Mouse (Mus musculus): ENCODE data around the gene Gabbr2.

Gene Gabbr2

DNA sequence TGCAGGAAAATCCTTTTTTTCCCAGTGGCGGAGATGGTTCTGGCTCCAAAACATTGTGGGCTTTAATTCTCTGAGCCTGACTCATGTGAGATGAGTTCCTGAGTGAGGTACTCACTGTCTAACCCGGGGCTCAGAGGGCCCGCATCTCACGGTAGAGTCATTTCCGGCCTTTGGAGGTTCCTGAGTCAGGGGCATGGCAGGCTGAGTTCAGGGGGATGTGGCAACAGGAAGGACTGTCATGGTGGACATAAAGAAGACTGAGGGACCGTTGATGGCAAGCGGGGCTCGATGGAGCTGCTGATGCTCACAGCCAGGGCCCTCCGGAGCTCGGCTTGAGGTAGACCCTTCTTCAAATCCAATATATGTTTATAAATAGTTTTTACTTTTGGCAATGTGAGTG lies 288.5 kb downstream of the Gabbr2 start:
- no peak for DNase-seq

DNA sequence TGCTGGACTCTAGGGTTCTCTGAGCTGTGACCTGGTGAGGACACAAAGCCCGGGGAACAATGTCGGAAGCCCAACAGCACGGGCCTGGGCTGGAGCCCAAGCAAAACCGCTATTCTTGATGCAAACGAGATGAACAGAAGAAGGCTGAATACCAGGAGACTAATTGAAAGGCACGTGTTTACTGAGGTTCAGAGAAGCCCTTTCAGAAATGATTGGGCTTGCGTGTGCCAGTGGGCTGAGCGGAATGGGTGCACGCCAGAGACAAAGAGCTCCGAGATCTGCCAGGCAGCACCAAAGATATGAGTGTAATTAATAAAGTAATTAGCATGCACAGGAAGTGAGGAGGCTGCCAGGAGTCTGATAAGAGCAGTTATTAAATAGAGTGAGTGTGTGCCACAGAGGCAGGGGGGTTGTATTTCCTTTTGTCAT lies 291.4 kb downstream of the Gabbr2 start:
- no peak for DNase-seq

DNA sequence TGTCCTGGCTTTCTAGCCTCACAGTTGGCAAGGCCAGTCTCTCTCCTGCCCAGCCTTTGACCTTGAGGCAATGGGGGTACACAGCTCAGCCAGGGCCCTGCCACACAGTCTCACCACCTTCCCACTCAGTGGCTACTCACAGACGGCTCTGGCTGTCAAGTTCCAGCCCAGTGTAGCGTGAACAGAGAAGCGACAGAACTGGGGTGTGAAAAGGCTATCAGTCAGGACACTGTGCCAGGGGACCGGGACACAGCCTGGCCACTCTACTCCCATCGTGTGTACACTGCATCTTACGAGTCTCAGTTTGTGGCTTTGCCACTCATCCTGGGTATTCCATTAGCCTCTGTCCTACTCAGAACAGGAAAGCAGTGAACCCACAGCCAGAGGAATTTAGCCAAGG lies 295.2 kb downstream of the Gabbr2 start:
- no peak for DNase-seq

GRCm38 (mm10) chr4:46690565-46690964 lies 301.1 kb downstream of the Gabbr2 start:
- DNase-seq = no peak

DNA sequence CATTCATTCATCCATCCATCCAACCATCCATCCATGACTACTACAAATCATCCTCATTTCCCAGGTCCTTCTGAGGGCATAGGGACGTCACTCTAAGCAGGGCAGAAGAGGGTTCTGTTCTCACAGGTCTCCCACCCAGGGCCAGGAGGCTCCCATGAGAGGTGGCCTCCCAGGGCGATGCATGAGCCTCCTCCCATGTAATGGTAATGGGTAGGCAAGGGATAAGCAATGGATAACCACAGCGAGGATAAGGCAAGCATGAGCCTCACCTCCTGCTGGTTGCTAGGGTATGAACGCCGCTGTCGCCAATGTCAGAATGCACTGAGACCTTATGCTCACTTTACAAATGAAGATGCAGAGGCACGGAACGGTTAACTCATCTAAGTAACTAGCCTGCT lies 301.7 kb downstream of the Gabbr2 start:
- DNase-seq = no peak

- peak; percentile 64 to 84 for DNase-seq
These were observed 302.2 kb downstream of the Gabbr2 start for GRCm38 (mm10) chr4:46689397-46690022.

DNA sequence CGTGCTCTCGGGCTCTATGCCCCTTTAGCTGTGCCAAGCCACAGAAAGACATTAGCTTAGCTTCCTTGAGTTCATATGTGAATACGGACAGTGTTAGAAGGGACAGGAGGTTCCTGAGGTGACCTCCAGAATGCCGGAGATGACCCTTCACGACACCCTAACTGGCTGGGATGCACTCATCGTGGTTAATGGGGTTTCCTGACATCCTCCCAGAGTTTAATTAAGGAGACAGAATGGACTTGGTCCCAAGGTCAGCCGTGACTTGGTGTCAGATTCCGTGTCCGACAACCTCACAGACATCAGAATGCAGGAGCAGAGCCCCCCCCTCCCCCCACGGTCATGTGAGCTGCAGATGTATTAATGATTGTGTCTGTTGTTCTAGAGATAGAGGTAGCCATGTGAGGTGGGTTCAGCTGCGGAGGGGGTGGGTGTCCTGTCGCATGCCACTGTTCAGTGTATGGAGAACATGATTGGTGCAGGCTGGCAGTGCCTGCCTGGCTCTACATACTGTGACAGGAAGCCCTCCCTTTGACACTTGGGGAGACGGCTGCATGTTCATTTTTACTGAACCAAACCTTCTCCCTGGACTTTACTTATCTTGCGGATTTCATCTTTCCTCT lies 303.4 kb downstream of the Gabbr2 start:
- DNase-seq = no peak

DNA sequence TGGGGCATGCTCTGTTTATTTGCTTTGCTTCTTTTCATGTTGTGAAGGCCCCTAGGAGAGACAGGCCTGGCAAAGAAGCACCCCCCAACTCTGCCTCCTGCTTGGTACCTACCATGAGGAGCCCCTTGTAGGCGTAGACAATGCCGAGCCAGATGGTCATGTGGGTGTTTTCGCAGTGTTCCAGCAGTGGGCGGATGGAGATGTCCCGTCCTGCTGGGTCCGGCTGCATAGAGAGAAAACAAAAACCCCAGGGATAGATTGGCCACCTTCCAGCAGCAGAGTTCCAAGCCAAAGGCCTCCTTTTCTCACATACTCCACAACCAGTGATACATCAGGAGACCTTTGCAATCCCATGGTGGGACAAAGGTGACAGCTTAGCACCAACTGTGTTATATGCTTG lies 307.5 kb downstream of the Gabbr2 start:
- no peak for DNase-seq

- DNase-seq = no peak
These were observed 315.0 kb downstream of the Gabbr2 start for GRCm38 (mm10) chr4:46676646-46677045.

DNA sequence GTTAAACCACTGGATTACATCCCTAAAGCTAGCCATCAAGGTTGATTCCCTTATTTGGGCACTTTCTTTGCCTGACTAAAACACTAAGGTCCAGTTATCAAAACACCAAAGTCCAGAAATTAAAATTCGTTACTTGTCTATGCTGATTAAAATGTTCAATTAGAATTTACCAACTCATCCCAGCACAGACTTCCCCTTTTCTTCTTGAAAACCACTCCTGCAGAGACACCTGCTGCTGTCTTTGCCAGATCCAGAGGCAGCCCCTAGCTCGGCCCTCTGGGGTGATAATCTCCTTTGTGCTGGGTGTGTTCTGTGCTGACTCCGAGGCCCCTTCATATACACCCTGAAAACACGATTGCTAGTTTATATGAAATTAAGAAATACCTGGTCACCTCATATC lies 315.7 kb downstream of the Gabbr2 start:
- DNase-seq = no peak

GRCm38 (mm10) chr4:46675272-46675785 lies 316.3 kb downstream of the Gabbr2 start:
- no peak for DNase-seq

GRCm38 (mm10) chr4:46668620-46669019 lies 323.1 kb downstream of the Gabbr2 start:
- no peak for DNase-seq

- DNase-seq = no peak
These were observed 325.3 kb downstream of the Gabbr2 start for GRCm38 (mm10) chr4:46666420-46666819.

GRCm38 (mm10) chr4:46665371-46665774 lies 326.3 kb downstream of the Gabbr2 start:
- peak in 1 of 2 experiments; percentile 19 for DNase-seq

DNA sequence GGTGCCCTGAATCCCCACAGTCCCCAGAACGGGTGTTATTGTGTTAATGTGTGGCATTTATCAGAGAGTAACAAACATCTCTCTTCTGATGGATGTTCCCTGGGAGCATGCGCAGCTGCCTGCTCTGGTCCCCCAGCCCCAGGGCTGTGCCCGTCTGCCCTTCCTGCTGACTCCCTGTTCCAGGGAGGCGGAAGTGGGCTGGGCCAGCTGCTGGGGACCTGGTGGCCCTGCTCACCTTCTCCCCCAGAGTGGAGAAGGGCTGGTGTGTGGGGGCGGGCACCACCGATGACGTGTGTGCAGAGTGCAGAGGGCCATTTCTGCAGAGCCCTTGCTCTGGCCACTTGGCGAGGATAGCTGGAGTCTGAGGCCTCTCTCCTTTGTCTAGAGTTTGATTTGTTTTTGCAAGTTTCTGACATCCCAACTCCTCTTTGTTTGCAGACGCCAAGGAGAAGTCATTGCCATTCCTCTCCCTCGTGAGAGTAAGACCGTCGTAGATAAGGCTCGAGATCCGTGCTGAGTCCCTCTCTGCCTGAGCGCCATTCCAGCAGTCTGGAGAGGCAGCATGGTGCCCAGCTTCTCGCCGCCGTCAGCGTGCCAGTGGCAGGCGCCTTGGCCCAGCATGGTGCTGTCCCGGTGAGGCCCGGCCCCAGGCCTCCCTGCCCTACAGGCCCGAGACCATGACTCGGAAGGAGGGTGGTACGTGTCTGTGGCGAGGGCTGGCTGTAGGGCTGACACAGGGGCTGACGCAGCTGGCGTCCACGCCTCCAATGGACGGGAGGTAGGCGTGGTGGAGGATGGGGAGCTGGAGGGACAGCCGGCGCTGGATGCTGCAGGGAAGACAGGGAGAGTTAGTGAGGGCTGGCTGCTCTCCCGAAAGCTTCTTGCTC lies 327.3 kb downstream of the Gabbr2 start:
- DNase-seq = peak; percentile 26 to 60

DNA sequence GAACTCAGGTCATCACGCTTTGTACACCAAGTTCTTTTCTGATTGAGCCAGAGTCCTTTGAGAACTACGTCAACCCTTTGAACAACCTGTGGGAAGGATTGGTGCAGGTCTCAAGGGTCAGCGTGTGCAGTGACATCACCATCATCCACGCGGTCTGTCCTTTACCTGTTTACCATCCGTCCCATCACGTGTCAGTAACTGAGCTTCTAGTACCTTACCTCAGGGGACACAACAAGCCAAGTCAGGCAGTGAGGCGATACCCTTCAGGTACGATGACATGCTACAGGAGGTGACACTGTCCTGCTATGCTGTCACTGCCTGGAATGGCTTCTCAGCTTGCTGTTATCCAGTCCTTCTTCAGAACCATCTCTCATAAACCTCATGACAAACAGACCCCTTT lies 330.2 kb downstream of the Gabbr2 start:
- DNase-seq = no peak

DNA sequence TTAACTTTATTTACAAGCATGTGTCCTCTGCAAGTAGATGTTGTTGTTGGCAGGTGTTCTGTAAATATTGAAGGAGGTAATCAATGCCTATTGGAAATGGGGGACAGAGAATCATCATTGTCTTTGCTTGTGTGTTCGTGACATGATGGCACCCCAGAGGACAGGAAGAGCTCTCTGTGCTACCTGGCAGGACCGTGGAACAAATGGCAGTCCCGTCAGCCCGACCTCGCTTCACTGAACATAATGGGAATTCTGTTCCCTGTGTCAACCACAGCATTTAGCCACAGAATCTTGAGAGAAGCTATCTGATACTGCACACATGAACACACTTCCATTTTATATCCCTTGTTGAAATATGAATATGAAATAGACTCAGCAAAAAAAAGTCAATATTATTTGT lies 332.7 kb downstream of the Gabbr2 start:
- DNase-seq = no peak

DNA sequence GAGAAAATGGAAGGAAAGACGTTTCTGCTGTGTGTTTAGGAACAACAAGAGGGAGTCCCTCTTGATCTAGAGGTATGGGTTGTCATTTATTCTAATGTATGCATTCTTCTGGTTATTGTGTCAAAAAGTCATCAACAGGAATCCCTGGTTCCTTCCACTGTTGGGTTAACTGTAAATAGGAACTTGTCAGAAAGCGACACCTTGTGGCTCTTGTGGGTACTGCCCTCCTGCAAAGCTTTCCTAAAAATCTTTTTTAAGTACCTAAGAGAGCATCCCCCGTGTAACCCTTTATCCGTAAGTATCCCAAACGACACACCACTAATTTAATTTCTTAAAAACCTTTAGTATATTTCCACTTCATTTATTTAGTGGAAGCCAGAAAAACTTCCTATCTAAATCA lies 334.6 kb downstream of the Gabbr2 start:
- peak; percentile 63 to 90 for DNase-seq

- DNase-seq = no peak
These were observed 335.7 kb downstream of the Gabbr2 start for GRCm38 (mm10) chr4:46655956-46656355.

DNA sequence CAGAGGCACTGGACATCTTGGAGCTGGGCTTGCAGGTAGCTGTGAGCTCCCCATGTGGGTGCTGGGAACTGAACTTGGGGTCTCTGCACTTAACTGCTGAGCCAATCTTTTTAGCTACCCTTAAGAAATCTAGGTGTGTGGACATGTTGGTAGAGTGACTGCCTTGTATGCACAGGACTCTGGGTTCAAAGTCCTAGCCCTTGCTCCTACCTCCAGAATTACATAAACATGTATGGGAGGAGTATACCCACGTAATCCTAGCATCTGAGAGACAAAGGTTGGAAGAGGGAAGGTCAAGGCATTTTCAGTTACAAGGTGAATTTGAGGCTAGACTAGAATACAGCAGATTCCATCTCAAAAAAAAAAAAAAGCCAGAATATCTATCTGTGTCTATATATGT lies 336.4 kb downstream of the Gabbr2 start:
- DNase-seq = no peak

DNA sequence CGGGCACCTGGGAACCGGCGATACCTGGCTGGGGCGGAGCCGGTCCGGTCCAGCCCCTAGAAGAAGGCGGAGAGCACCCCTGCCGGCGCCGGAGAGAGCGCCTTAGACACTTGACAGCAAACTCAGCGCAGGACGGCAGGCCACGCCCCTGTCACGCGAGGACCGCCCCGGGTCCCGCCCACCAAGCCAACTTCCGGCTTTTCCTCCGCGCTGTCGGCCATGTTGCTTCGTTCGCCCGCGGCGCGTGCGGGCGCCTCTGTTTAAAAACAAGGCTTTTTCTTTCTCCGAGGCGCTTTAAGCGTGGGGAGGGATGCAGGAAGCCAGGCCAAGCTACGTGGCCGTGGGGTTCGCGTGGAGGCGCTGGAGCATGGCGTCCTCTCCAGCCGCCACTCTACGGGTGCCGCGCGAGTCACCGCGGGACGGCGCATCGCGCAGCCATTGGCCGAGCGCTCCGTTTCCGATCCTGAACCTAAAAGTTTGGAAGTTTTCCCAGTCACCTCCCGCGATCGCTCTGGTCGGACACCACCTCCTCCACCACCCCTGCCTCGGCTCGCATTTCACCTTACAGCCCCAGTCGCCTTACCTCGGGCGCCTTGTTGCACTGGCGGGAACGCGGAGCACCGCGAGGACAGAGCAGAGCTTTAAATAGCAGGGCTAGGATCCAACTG lies 341.5 kb downstream of the Gabbr2 start, which contains the start of gene Tbc1d2:
Gene Tbc1d2, minus strand, starts transcription at position 124 of the 668 bp plus-strand sequence.
- peak; percentile 96 to 98 for DNase-seq

- no peak for DNase-seq
These were observed 342.5 kb downstream of the Gabbr2 start for GRCm38 (mm10) chr4:46649161-46649560.

- DNase-seq = no peak
These were observed 348.0 kb downstream of the Gabbr2 start for GRCm38 (mm10) chr4:46643676-46644112.
